Comparison of ENCODE assay signal across 11 mouse cellular contexts in the genomic region with DNA sequence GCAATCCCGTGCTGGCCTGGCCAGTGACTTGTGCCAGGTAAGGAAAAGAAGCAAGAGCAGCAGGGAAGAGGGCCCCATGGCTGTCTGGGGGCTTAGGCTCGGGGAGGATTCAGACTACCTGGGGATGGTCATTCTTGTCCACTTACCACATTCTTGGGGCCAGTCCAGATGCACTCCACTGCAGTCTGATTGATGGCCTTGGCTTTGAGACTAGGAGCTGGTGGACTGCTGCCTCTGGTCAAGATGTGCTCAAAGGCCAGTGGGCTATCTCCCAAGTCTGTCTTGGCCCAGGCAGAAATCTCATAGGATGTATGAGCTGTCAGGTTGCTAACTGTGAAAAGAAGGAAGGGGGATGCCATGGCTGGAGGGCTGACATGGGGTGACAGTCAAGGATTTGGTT.
"Had no signal": no experiment of that assay in that cellular context is flagged by ENCODE, and none has a peak within 500 bp of the region (broad histone marks: within the 10 kb centered on the region; RNA-seq: fewer than 3 reads in every experiment).

No protein-coding gene starts in this region.

- H3K4me3 ChIP-seq: limb, embryonic 15.5 days; liver, embryonic 12.5 days; lung, embryonic 15.5 days; megakaryocyte, embryonic 14.5 days; midbrain, embryonic 12.5 days had no signal

- H3K36me3 ChIP-seq: liver, embryonic 12.5 days had no signal

- DNase-seq: lung, postnatal 14 days; thymus, postnatal 4 days had no signal

- H3K27me3 ChIP-seq: limb, embryonic 15.5 days; liver, embryonic 12.5 days; lung, embryonic 15.5 days; megakaryocyte, embryonic 14.5 days; midbrain, embryonic 12.5 days had no signal

- H3K4me2 ChIP-seq: limb, embryonic 15.5 days; liver, embryonic 12.5 days; lung, embryonic 15.5 days; midbrain, embryonic 12.5 days had no signal

- ATAC-seq: inflammation-experienced regulatory T-cells, adult 6 months; intestine, postnatal 0 days; liver, embryonic 12.5 days had no signal

- H3K9ac ChIP-seq: limb, embryonic 15.5 days; liver, embryonic 12.5 days; lung, embryonic 15.5 days; midbrain, embryonic 12.5 days had no signal

- H3K27ac ChIP-seq: limb, embryonic 15.5 days; liver, embryonic 12.5 days; lung, embryonic 15.5 days; macrophage; midbrain, embryonic 12.5 days; stomach, postnatal 0 days had no signal

- H3K9me3 ChIP-seq: limb, embryonic 15.5 days; liver, embryonic 12.5 days; lung, embryonic 15.5 days; midbrain, embryonic 12.5 days had no signal

- H3K4me1 ChIP-seq: liver, embryonic 12.5 days; lung, embryonic 15.5 days; megakaryocyte, embryonic 14.5 days; midbrain, embryonic 12.5 days had no signal
